Mouse (Mus musculus) hindbrain, embryonic 13.5 days (tissue): ENCODE measurements around the gene Best1. TPM values are rescaled to one million over a fixed set of nuclear protein-coding genes. Genes with fewer than 3 reads are reported as not detected.

Experiments used
- ATAC-seq: fragments of 200-750 bp; cut with Nextera tagmentation; 2 replicates; pipeline ENCODE4 v1.8.0; 2017; ENCODE audit warnings: moderate TSS enrichment; ENCODE audit not compliant: low FRiP score
- H3K27ac ChIP-seq: fragments of 300-500 bp; sonication (generic); 2 replicates; pipeline ENCODE4 v1.5.1; 2015; ENCODE audit warnings: inconsistent platforms, mild to moderate bottlenecking, moderate library complexity
- H3K27me3 ChIP-seq: fragments of 300-500 bp; sonication (generic); 2 replicates; pipeline ENCODE4 v1.6.1; 2015; ENCODE audit warnings: mild to moderate bottlenecking, inconsistent platforms
- H3K36me3 ChIP-seq: fragments of 300-500 bp; sonication (generic); 2 replicates; pipeline ENCODE4 v1.6.1; 2015; ENCODE audit warnings: mild to moderate bottlenecking, inconsistent platforms
- H3K4me1 ChIP-seq: fragments of 300-500 bp; sonication (generic); replicated peaks from 2 replicates; pipeline ENCODE4 v1.6.1; 2015; ENCODE audit warnings: inconsistent platforms
- H3K4me2 ChIP-seq: fragments of 300-500 bp; sonication (generic); 2 replicates; pipeline ENCODE4 v1.6.1; 2015; ENCODE audit warnings: inconsistent platforms, mild to moderate bottlenecking, moderate library complexity
- H3K4me3 ChIP-seq: fragments of 300-500 bp; sonication (generic); 2 replicates; pipeline ENCODE4 v1.5.1; 2015; ENCODE audit warnings: mild to moderate bottlenecking, inconsistent platforms
- H3K9ac ChIP-seq: fragments of 300-500 bp; sonication (generic); 2 replicates; pipeline ENCODE4 v1.6.1; 2015; ENCODE audit warnings: mild to moderate bottlenecking, inconsistent platforms
- H3K9me3 ChIP-seq: fragments of 300-500 bp; sonication (generic); 2 replicates; pipeline ENCODE4 v1.6.1; 2016; ENCODE audit warnings: inconsistent platforms
- WGBS: fragments of 180-500 bp; shearing (Covaris S2); methylation state at CpG from one replicate; pipeline ENCODE4 v1.1.7; 2015; 5-methylcytosine and 5-hydroxymethylcytosine counted together
- polyA plus RNA-seq: library from polyadenylated mRNA; unstranded; fragments of >200 nt; fragmentation: Nextera tagmentation; extraction: Ambion mirVana; gene quantifications from 2 replicates; pipeline ENCODE4 v1.2.1, GENCODE M21; 2015

The Best1 gene
- polyA plus RNA-seq, 1 experiment from 2014 or later = 1.5 TPM

GRCm38 (mm10) chr19:9998736-9999486 lies 2.5 kb downstream of the Best1 start:
- ATAC-seq = no peak
- Histone ChIP-seq H3K9me3 (0 out of 2 replicates have a peak, but pooled peaks cover 3% of the 10 kb centered on the region), H3K4me1 (no peaks in the 10 kb centered on the region), H3K9ac (no peak overlapping the region), H3K4me3 (no peak overlapping the region), H3K27ac (no peak overlapping the region), H3K4me2 (no peak overlapping the region), H3K27me3 (no peaks in the 10 kb centered on the region), H3K36me3 (no peaks in the 10 kb centered on the region)
- WGBS = 72% methylated on average over 13 of the region's 13 CpGs

- Histone ChIP-seq H3K9me3 (0 out of 2 replicates have a peak, but pooled peaks cover 3% of the 10 kb centered on the region), H3K9ac (no peak overlapping the region), H3K4me1 (peaks cover 5% of the 10 kb centered on the region), H3K4me2 (no peak overlapping the region), H3K4me3 (no peak overlapping the region), H3K36me3 (no peaks in the 10 kb centered on the region), H3K27me3 (no peaks in the 10 kb centered on the region), H3K27ac (no peak overlapping the region)
- WGBS = 77% methylated on average over 2 of the region's 2 CpGs
- no peak for ATAC-seq
Measured at GRCm38 (mm10) chr19:9998063-9998416, 3.4 kb downstream of the Best1 start.

GRCm38 (mm10) chr19:9997204-9998062 lies 4.0 kb downstream of the Best1 start:
- Histone ChIP-seq H3K27me3 (no peaks in the 10 kb centered on the region), H3K9ac (no peak overlapping the region), H3K36me3 (no peaks in the 10 kb centered on the region), H3K4me3 (no peak overlapping the region), H3K9me3 (0 out of 2 replicates have a peak, but pooled peaks cover 2% of the 10 kb centered on the region), H3K27ac (no peak overlapping the region), H3K4me2 (no peak overlapping the region), H3K4me1 (peaks cover 11% of the 10 kb centered on the region)
- WGBS = 73% methylated on average over 12 of the region's 12 CpGs
- no peak for ATAC-seq

GRCm38 (mm10) chr19:9993036-9993656 lies 8.3 kb downstream of the Best1 start:
- 8% methylated on average over 17 of the region's 17 CpGs for WGBS
- peak; percentile 88 for ATAC-seq
- H3K4me3 ChIP-seq = peak overlapping the region; percentile 31

GRCm38 (mm10) chr19:9992011-9992958 lies 9.1 kb downstream of the Best1 start:
- Histone ChIP-seq H3K36me3 (no peaks in the 10 kb centered on the region), H3K27ac (0 out of 2 replicates have a peak overlapping the region, but pooled peaks have one; percentile 4), H3K9ac (peak overlapping the region; percentile 31), H3K4me2 (peak overlapping the region; percentile 47), H3K4me1 (peaks cover 11% of the 10 kb centered on the region), H3K4me3 (peak overlapping the region; percentile 31), H3K27me3 (no peaks in the 10 kb centered on the region), H3K9me3 (no peaks in the 10 kb centered on the region)
- peak; percentile 67 for ATAC-seq
- WGBS = 42% methylated on average over 26 of the region's 26 CpGs

More at GRCm38 (mm10) chr19:9993036-9993656, 8.3 kb downstream of the Best1 start:
- peaks cover 11% of the 10 kb centered on the region for H3K4me1 ChIP-seq
- H3K9ac ChIP-seq = peak overlapping the region; percentile 31
- H3K27ac ChIP-seq = 0 out of 2 replicates have a peak overlapping the region, but pooled peaks have one; percentile 4
- no peaks in the 10 kb centered on the region for H3K9me3 ChIP-seq
- H3K4me2 ChIP-seq = peak overlapping the region; percentile 47
- H3K27me3 ChIP-seq = no peaks in the 10 kb centered on the region
- no peaks in the 10 kb centered on the region for H3K36me3 ChIP-seq

GRCm38 (mm10) chr19:9991304-9991703 lies 10.1 kb downstream of the Best1 start:
- 0 out of 2 replicates have a peak, but pooled peaks have one; percentile 12 for ATAC-seq
- Histone ChIP-seq H3K4me2 (no peak overlapping the region), H3K27me3 (no peaks in the 10 kb centered on the region), H3K36me3 (peaks cover 2% of the 10 kb centered on the region; the same call in 1 of the 2 replicates), H3K4me1 (peaks cover 11% of the 10 kb centered on the region), H3K9ac (no peak overlapping the region), H3K9me3 (no peaks in the 10 kb centered on the region), H3K4me3 (no peak overlapping the region), H3K27ac (no peak overlapping the region)
- WGBS = 20% methylated on average over 5 of the region's 5 CpGs

- H3K27ac ChIP-seq = no peak overlapping the region
- no peaks in the 10 kb centered on the region for H3K27me3 ChIP-seq
- H3K4me3 ChIP-seq = no peak overlapping the region
- peaks cover 11% of the 10 kb centered on the region for H3K4me1 ChIP-seq
- H3K9me3 ChIP-seq = no peaks in the 10 kb centered on the region
- no peak for ATAC-seq
- peaks cover 17% of the 10 kb centered on the region for H3K36me3 ChIP-seq
- H3K4me2 ChIP-seq = no peak overlapping the region
- H3K9ac ChIP-seq = no peak overlapping the region
Measured at GRCm38 (mm10) chr19:9989884-9990256, 11.6 kb downstream of the Best1 start.

GRCm38 (mm10) chr19:9989171-9989883 lies 12.1 kb downstream of the Best1 start:
- Histone ChIP-seq H3K27me3 (no peaks in the 10 kb centered on the region), H3K36me3 (peaks cover 22% of the 10 kb centered on the region), H3K4me3 (no peak overlapping the region), H3K27ac (no peak overlapping the region), H3K9me3 (no peaks in the 10 kb centered on the region), H3K4me1 (peaks cover 15% of the 10 kb centered on the region), H3K4me2 (no peak overlapping the region), H3K9ac (no peak overlapping the region)
- 70% methylated on average over 17 of the region's 17 CpGs for WGBS
- no peak for ATAC-seq

GRCm38 (mm10) chr19:9987593-9987992 lies 13.8 kb downstream of the Best1 start:
- H3K36me3 ChIP-seq = peaks cover 27% of the 10 kb centered on the region

GRCm38 (mm10) chr19:9987192-9987591 lies 14.2 kb downstream of the Best1 start:
- WGBS = 71% methylated on average over 6 of the region's 6 CpGs
- no peak overlapping the region for H3K9ac ChIP-seq
- no peak for ATAC-seq
- no peak overlapping the region for H3K27ac ChIP-seq
- H3K4me3 ChIP-seq = no peak overlapping the region
- H3K9me3 ChIP-seq = no peaks in the 10 kb centered on the region
- peaks cover 16% of the 10 kb centered on the region for H3K4me1 ChIP-seq
- peaks cover 27% of the 10 kb centered on the region for H3K36me3 ChIP-seq
- no peak overlapping the region for H3K4me2 ChIP-seq
- no peaks in the 10 kb centered on the region for H3K27me3 ChIP-seq

More at GRCm38 (mm10) chr19:9987593-9987992, 13.8 kb downstream of the Best1 start:
- no peak overlapping the region for H3K4me3 ChIP-seq
- H3K9me3 ChIP-seq = no peaks in the 10 kb centered on the region
- no peak overlapping the region for H3K9ac ChIP-seq
- H3K27ac ChIP-seq = no peak overlapping the region
- H3K27me3 ChIP-seq = no peaks in the 10 kb centered on the region
- H3K4me2 ChIP-seq = no peak overlapping the region
- H3K4me1 ChIP-seq = peaks cover 18% of the 10 kb centered on the region
- ATAC-seq = no peak

- H3K27ac ChIP-seq = no peak overlapping the region
- peaks cover 27% of the 10 kb centered on the region for H3K36me3 ChIP-seq
- no peaks in the 10 kb centered on the region for H3K9me3 ChIP-seq
- no peaks in the 10 kb centered on the region for H3K27me3 ChIP-seq
- WGBS = 95% methylated on average over 2 of the region's 2 CpGs
- no peak for ATAC-seq
- no peak overlapping the region for H3K4me2 ChIP-seq
- peaks cover 24% of the 10 kb centered on the region for H3K4me1 ChIP-seq
- H3K4me3 ChIP-seq = no peak overlapping the region
- no peak overlapping the region for H3K9ac ChIP-seq
Measured at GRCm38 (mm10) chr19:9985900-9986421, 15.5 kb downstream of the Best1 start.
